18 mouse cellular contexts compared by ENCODE assay signal in genomic region chr14:27268137-27268536, GRCm38 (mm10).
DNase-seq lines count a peak whose midpoint lies in the region; ATAC-seq and TF ChIP-seq lines count a peak whose summit lies in the region.
"Had no signal": no experiment of that assay in that cellular context is flagged by ENCODE, and none has a peak within 500 bp of the region (broad histone marks: within the 10 kb centered on the region; RNA-seq: fewer than 3 reads in every experiment).

No protein-coding gene starts in this region.

- TF ChIP-seq POLR2A in cortical plate, adult 2 months (IDR thresholded peaks at IDR 0.05; ENCODE audit: extremely low read depth, insufficient read depth, low read length), result no peak

- no peaks in the 10 kb centered on the region for H3K9me3 ChIP-seq in hindbrain, embryonic 10.5 days
- H3K9me3 ChIP-seq: embryonic facial prominence, embryonic 12.5 days; forebrain, embryonic 15.5 days; hindbrain, embryonic 15.5 days had no signal

- peaks cover 11% of the 10 kb centered on the region for H3K4me1 ChIP-seq in cortical plate, adult 2 months (ENCODE audit: control insufficient read depth, insufficient read depth, low read length)
- peaks cover 18% of the 10 kb centered on the region for H3K4me1 ChIP-seq in hindbrain, embryonic 10.5 days (replicated peaks)

- no peak overlapping the region for H3K4me3 ChIP-seq in cortical plate, adult 2 months (ENCODE audit: insufficient read depth, low read length)
- no peak overlapping the region for H3K4me3 ChIP-seq in hindbrain, embryonic 10.5 days
- H3K4me3 ChIP-seq: embryonic facial prominence, embryonic 12.5 days; forebrain, embryonic 15.5 days; hindbrain, embryonic 15.5 days had no signal

- peak; percentile 50 for DNase-seq in cerebellum, adult 9-11 months
- no peak for DNase-seq in cerebellum, postnatal 4 days (ENCODE audit: low spot score in 2 of 2)
- DNase-seq in thymus, postnatal 14 days, result peak; percentile 11
- no peak for DNase-seq in thymus, postnatal 25 days
- DNase-seq in neural tube, embryonic 10.5 days (ENCODE audit: extremely low spot score, low spot score), result no peak
- no peak for DNase-seq in hindbrain, embryonic 10.5 days (ENCODE audit: low spot score)
- DNase-seq: adrenal gland, postnatal 14 days; cerebellum, postnatal 14 days; kidney, adult 11 months; kidney, postnatal 14 days; liver; liver, postnatal 0 days; right cerebral cortex, postnatal 4 days had no signal

- no peaks in the 10 kb centered on the region for H3K36me3 ChIP-seq in hindbrain, embryonic 10.5 days
- H3K36me3 ChIP-seq: embryonic facial prominence, embryonic 12.5 days; forebrain, embryonic 15.5 days; hindbrain, embryonic 15.5 days had no signal

- WGBS in hindbrain, embryonic 10.5 days, result 70% methylated on average over 5 of the region's 5 CpGs

- no peak for TF ChIP-seq CTCF in cortical plate, adult 2 months (IDR thresholded peaks at IDR 0.05; ENCODE audit: extremely low read depth, insufficient read depth, low read length)

- H3K27ac ChIP-seq in cortical plate, adult 2 months (ENCODE audit: insufficient read depth, low read length), result peak overlapping the region; percentile 82
- H3K27ac ChIP-seq in hindbrain, embryonic 10.5 days, result no peak overlapping the region
- H3K27ac ChIP-seq: embryonic facial prominence, embryonic 12.5 days; forebrain, embryonic 15.5 days; hindbrain, embryonic 15.5 days had no signal

- no peaks in the 10 kb centered on the region for H3K27me3 ChIP-seq in hindbrain, embryonic 10.5 days (ENCODE audit: insufficient read depth, poor library complexity, severe bottlenecking)
- H3K27me3 ChIP-seq: embryonic facial prominence, embryonic 12.5 days; forebrain, embryonic 15.5 days; hindbrain, embryonic 15.5 days had no signal

- no peak for ATAC-seq in monocyte, adult 5-6 weeks (replicated peaks; ENCODE audit: insufficient number of reproducible peaks, low FRiP score, low TSS enrichment, poor library complexity, severe bottlenecking)
- ATAC-seq: forebrain, embryonic 15.5 days; liver, postnatal 0 days had no signal

Comparison
In these comparisons a context has a peak if more than half of its experiments do, and no peak if none do; other contexts are left out.
1. DNase-seq: peak in cerebellum, adult 9-11 months (single experiment) and thymus, postnatal 14 days (single experiment); none in cerebellum, postnatal 4 days (0 of 2), thymus, postnatal 25 days (single experiment), neural tube, embryonic 10.5 days (single experiment) and hindbrain, embryonic 10.5 days (single experiment).